Mouse (Mus musculus) megakaryocyte, embryonic 14.5 days (primary cell): ENCODE measurements around the gene Ikzf2.

Experiments
- FLI1 ChIP-seq: IDR thresholded peaks from 2 replicates; pipeline ENCODE4 v1.6.1; 2012; ENCODE audit warnings: low read length, inconsistent platforms, mixed read lengths
- GATA1 ChIP-seq: IDR thresholded peaks from 3 replicates; pipeline ENCODE4 v1.6.1; 2012; ENCODE audit warnings: mixed read lengths, low read length, inconsistent platforms, borderline replicate concordance

DNA sequence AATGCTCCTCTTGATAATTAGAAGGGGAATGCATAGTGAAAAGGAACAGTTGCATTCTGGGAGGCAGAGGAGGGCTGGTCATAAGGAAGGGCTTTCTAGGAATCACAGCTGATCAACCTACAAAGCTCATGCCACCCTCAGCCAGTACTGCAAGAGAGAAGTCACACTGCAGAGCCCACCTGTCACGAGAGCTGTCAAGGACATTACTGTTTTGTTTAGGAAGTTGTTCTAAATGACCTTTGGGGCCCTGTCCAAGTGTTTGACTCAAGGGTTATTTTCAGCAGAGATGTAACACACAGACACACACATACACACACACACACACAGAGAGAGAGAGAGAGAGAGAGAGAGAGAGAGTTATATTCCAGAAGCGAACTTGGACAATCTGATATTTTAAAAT, 27.3 kb downstream of the Ikzf2 start:
- TF ChIP-seq GATA1 = no peak
- TF ChIP-seq FLI1 = no peak
